Mouse (Mus musculus) cerebellum, adult 2 months (tissue): ENCODE data around the gene Fam129b.

ENCODE experiments used
- CTCF ChIP-seq: fragments of 200-500 bp; IDR thresholded peaks from 2 replicates; pipeline ENCODE4 v1.5.1; 2011; ENCODE audit warnings: low read depth, mild to moderate bottlenecking, control low read depth, low read length, moderate library complexity, borderline replicate concordance; ENCODE audit not compliant: insufficient read depth
- POLR2A ChIP-seq: fragments of 200-500 bp; IDR thresholded peaks from 2 replicates; pipeline ENCODE4 v1.6.1; 2011; ENCODE audit warnings: low read length, control low read depth, borderline replicate concordance; ENCODE audit not compliant: insufficient read depth

- TF ChIP-seq POLR2A (no peak), CTCF (no peak)
These were observed 2.0 kb downstream of the Fam129b start for GRCm38 (mm10) chr2:32877761-32878393.
